Mouse (Mus musculus): ENCODE measurements around the gene Mrc2.

- TF ChIP-seq SMC3 (IDR thresholded peaks at IDR 0.05; ENCODE audit: low read depth, low read length) (no peak), ZKSCAN1 (IDR thresholded peaks at IDR 0.05; ENCODE audit: low read depth, low read length) (no peak), GATA1 (IDR thresholded peaks at IDR 0.05; ENCODE audit: low read depth, low read length) (no peak), EP300 (IDR thresholded peaks at IDR 0.05; ENCODE audit: low read depth in 1 of 2, low read length in 2 of 2) (no peak), KAT2A (conservative IDR thresholded peaks at IDR 0.05; ENCODE audit: low read depth, low read length) (no peak), NELFE (IDR thresholded peaks at IDR 0.05; ENCODE audit: low read depth, low read length) (no peak), CTCF (IDR thresholded peaks at IDR 0.05 in 2 of 3, conservative IDR thresholded peaks at IDR 0.05 in 1 of 3; ENCODE audit: control insufficient read depth in 1 of 3, insufficient read depth in 1 of 3, low read depth in 2 of 3, low read length in 3 of 3, poor library complexity in 1 of 3, severe bottlenecking in 1 of 3) (no peak), POLR2A (IDR thresholded peaks at IDR 0.05; ENCODE audit: control insufficient read depth in 1 of 2, insufficient read depth in 1 of 2, low read depth in 1 of 2, low read length in 2 of 2, poor library complexity in 1 of 2) (no peak), BHLHE40 (IDR thresholded peaks at IDR 0.05; ENCODE audit: borderline replicate concordance, low read depth, low read length) (no peak), SIN3A (IDR thresholded peaks at IDR 0.05; ENCODE audit: low read length) (no peak), GABPA (IDR thresholded peaks at IDR 0.05; ENCODE audit: low read depth, low read length) (no peak), USF1 (IDR thresholded peaks at IDR 0.05; ENCODE audit: low read depth, low read length) (no peak), MAX (IDR thresholded peaks at IDR 0.05; ENCODE audit: low read length) (no peak), HCFC1 (IDR thresholded peaks at IDR 0.05; ENCODE audit: low read depth, low read length) (no peak)
These were observed 9.4 kb upstream of the Mrc2 start for GRCm38 (mm10) chr11:105283016-105283415.
